19 mouse cellular contexts compared by ENCODE assay signal in the genomic region with DNA sequence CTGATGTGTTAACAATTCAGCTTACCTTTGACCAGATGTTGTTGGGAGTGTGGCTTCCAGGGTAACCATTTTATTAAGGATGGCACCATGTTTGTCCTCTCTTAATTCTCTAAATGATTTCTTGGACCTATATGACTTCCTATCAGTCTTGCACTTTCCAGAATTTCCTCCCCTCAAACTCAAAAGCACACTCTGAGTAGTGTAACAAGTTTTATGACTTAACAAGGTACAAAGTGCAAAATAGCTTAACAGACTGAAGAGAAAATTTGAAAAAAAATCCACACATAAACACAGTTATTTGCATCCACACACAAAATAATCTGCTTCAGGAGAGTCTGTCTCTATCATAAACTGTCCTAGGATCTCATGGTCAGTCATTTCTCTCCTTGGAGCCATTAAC.
DNase-seq lines count a peak whose midpoint lies in the region; ATAC-seq and TF ChIP-seq lines count a peak whose summit lies in the region.
"Had no signal": no experiment of that assay in that cellular context is flagged by ENCODE, and none has a peak within 500 bp of the region (broad histone marks: within the 10 kb centered on the region; RNA-seq: fewer than 3 reads in every experiment).

No protein-coding gene starts in this region.

- H3K4me1 ChIP-seq in intestine, embryonic 15.5 days (replicated peaks), result no peaks in the 10 kb centered on the region
- H3K4me1 ChIP-seq in intestine, postnatal 0 days (replicated peaks; ENCODE audit: control insufficient read depth, insufficient read depth, low read length), result no peaks in the 10 kb centered on the region
- no peaks in the 10 kb centered on the region for H3K4me1 ChIP-seq in intestine, embryonic 16.5 days (ENCODE audit: control insufficient read depth, insufficient read depth, low read length)
- H3K4me1 ChIP-seq in liver, postnatal 0 days (ENCODE audit: insufficient read depth), result no peaks in the 10 kb centered on the region

- no peak overlapping the region for H3K4me3 ChIP-seq in intestine, embryonic 15.5 days (replicated peaks)
- H3K4me3 ChIP-seq in intestine, postnatal 0 days (ENCODE audit: low read depth, low read length), result no peak overlapping the region
- H3K4me3 ChIP-seq in intestine, embryonic 16.5 days (ENCODE audit: low read length), result no peak overlapping the region
- no peak overlapping the region for H3K4me3 ChIP-seq in liver, postnatal 0 days (ENCODE audit: low read depth, low read length)

- no peak for TF ChIP-seq EP300 in liver, postnatal 0 days (IDR thresholded peaks at IDR 0.05; ENCODE audit: low read depth)

- no peak overlapping the region for H3K4me2 ChIP-seq in intestine, embryonic 15.5 days (replicated peaks)
- H3K4me2 ChIP-seq in intestine, postnatal 0 days (replicated peaks; ENCODE audit: low read depth), result no peak overlapping the region
- no peak overlapping the region for H3K4me2 ChIP-seq in intestine, embryonic 16.5 days (ENCODE audit: low read depth, low read length)
- no peak overlapping the region for H3K4me2 ChIP-seq in liver, postnatal 0 days (ENCODE audit: low read depth, low read length)

- TF ChIP-seq CTCF in intestine, postnatal 0 days (IDR thresholded peaks at IDR 0.05; ENCODE audit: low read depth), result no peak
- no peak for TF ChIP-seq CTCF in liver, postnatal 0 days (IDR thresholded peaks at IDR 0.05; ENCODE audit: low read depth)

- no peak overlapping the region for H3K9ac ChIP-seq in intestine, embryonic 15.5 days
- no peak overlapping the region for H3K9ac ChIP-seq in intestine, postnatal 0 days (ENCODE audit: low read depth, low read length)
- no peak overlapping the region for H3K9ac ChIP-seq in intestine, embryonic 16.5 days (ENCODE audit: low read depth, low read length)
- H3K9ac ChIP-seq in liver, postnatal 0 days (replicated peaks), result no peak overlapping the region

- H3K36me3 ChIP-seq in intestine, embryonic 15.5 days, result no peaks in the 10 kb centered on the region
- no peaks in the 10 kb centered on the region for H3K36me3 ChIP-seq in intestine, postnatal 0 days (ENCODE audit: control insufficient read depth, insufficient read depth)
- no peaks in the 10 kb centered on the region for H3K36me3 ChIP-seq in intestine, embryonic 16.5 days (ENCODE audit: control insufficient read depth, insufficient read depth, low read length)
- H3K36me3 ChIP-seq in liver, postnatal 0 days (replicated peaks; ENCODE audit: insufficient read depth, low read length), result no peaks in the 10 kb centered on the region
- H3K36me3 ChIP-seq: G1E had no signal

- H3K27ac ChIP-seq in intestine, embryonic 15.5 days, result no peak overlapping the region
- no peak overlapping the region for H3K27ac ChIP-seq in intestine, postnatal 0 days (ENCODE audit: low read depth, low read length)
- no peak overlapping the region for H3K27ac ChIP-seq in intestine, embryonic 16.5 days (ENCODE audit: low read length)
- no peak overlapping the region for H3K27ac ChIP-seq in liver, postnatal 0 days (ENCODE audit: low read depth)

- DNase-seq in liver, postnatal 0 days, result no peak
- DNase-seq: adrenal gland, adult 2 months; adrenal gland, adult 8-10 months; adrenal gland, postnatal 10 days; adrenal gland, postnatal 14 days; adrenal gland, postnatal 25 days; adrenal gland, postnatal 36 days; B cell, adult 2 months; cerebellum, adult 11 months; cerebellum, adult 11-12 months; cerebellum, adult 18-20 months had no signal

- no peaks in the 10 kb centered on the region for H3K27me3 ChIP-seq in intestine, embryonic 15.5 days (replicated peaks)
- H3K27me3 ChIP-seq in intestine, postnatal 0 days (replicated peaks; ENCODE audit: control insufficient read depth, insufficient read depth, low read length), result no peaks in the 10 kb centered on the region
- no peaks in the 10 kb centered on the region for H3K27me3 ChIP-seq in intestine, embryonic 16.5 days (replicated peaks; ENCODE audit: control insufficient read depth, insufficient read depth, low read length)
- H3K27me3 ChIP-seq in liver, postnatal 0 days (ENCODE audit: insufficient read depth, low read length), result no peaks in the 10 kb centered on the region
- H3K27me3 ChIP-seq: CH12.LX, Patski had no signal

- peak; percentile 69; the same call in 1 of the 2 replicates for ATAC-seq in intestine, embryonic 15.5 days
- ATAC-seq in intestine, postnatal 0 days, result no peak
- ATAC-seq in intestine, embryonic 16.5 days, result 0 out of 2 replicates have a peak, but pooled peaks have one; percentile 58
- ATAC-seq in liver, postnatal 0 days, result no peak
- ATAC-seq: activated CD4-positive, CD25-positive, alpha-beta regulatory T cell, adult 4 months; CD4-positive, CD25-positive, alpha-beta regulatory T cell, adult 4 months; Patski had no signal

- H3K9me3 ChIP-seq in intestine, embryonic 15.5 days, result no peaks in the 10 kb centered on the region
- H3K9me3 ChIP-seq in intestine, postnatal 0 days (ENCODE audit: control insufficient read depth), result no peaks in the 10 kb centered on the region
- H3K9me3 ChIP-seq in intestine, embryonic 16.5 days (ENCODE audit: control insufficient read depth, low read length), result no peaks in the 10 kb centered on the region
- no peaks in the 10 kb centered on the region for H3K9me3 ChIP-seq in liver, postnatal 0 days (ENCODE audit: low read length)
- H3K9me3 ChIP-seq: G1E had no signal

Comparison
In these comparisons a context has a peak if more than half of its experiments do, and no peak if none do; other contexts are left out.
1. ATAC-seq: peak in intestine, embryonic 15.5 days (single experiment) and intestine, embryonic 16.5 days (single experiment); none in intestine, postnatal 0 days (single experiment) and liver, postnatal 0 days (single experiment).